Mouse (Mus musculus) natural killer cell, adult 2 months (primary cell): Measurements from ENCODE around the gene Pitpnb.

Experiments
- DNase-seq, 2 experiments: peaks; one replicate each; pipeline ENCODE4 v3.0.0; 2022; ENCODE audit warnings: low spot score in 2 of 2

Gene Pitpnb

GRCm38 (mm10) chr5:111330417-111331098, at the start of gene Pitpnb:
Gene Pitpnb, plus strand, starts transcription at chr5:111330763.
- DNase-seq, result peak; percentile 98 to 99

GRCm38 (mm10) chr5:111284420-111285175, 46.0 kb upstream of the Pitpnb start:
- DNase-seq, result no peak

GRCm38 (mm10) chr5:111287571-111287970, 43.0 kb upstream of the Pitpnb start:
- no peak for DNase-seq

- DNase-seq, result no peak
Observed at GRCm38 (mm10) chr5:111288486-111288885, 42.1 kb upstream of the Pitpnb start.

- no peak for DNase-seq
Observed at GRCm38 (mm10) chr5:111290071-111290470, 40.5 kb upstream of the Pitpnb start.

GRCm38 (mm10) chr5:111291639-111292038, 38.9 kb upstream of the Pitpnb start:
- no peak for DNase-seq

- no peak for DNase-seq
Observed at GRCm38 (mm10) chr5:111297801-111298200, 32.8 kb upstream of the Pitpnb start.

- no peak for DNase-seq
Observed at GRCm38 (mm10) chr5:111298706-111299105, 31.9 kb upstream of the Pitpnb start.

- DNase-seq, result no peak
Observed at GRCm38 (mm10) chr5:111300776-111301175, 29.8 kb upstream of the Pitpnb start.

- DNase-seq, result no peak
Observed at GRCm38 (mm10) chr5:111301736-111302135, 28.8 kb upstream of the Pitpnb start.

- no peak for DNase-seq
Observed at GRCm38 (mm10) chr5:111304730-111305129, 25.8 kb upstream of the Pitpnb start.

- DNase-seq, result no peak
Observed at GRCm38 (mm10) chr5:111310185-111310584, 20.4 kb upstream of the Pitpnb start.

- no peak for DNase-seq
Observed at GRCm38 (mm10) chr5:111313833-111314232, 16.7 kb upstream of the Pitpnb start.

GRCm38 (mm10) chr5:111315061-111315460, 15.5 kb upstream of the Pitpnb start:
- DNase-seq, result no peak

- DNase-seq, result no peak
Observed at GRCm38 (mm10) chr5:111317526-111317925, 13.0 kb upstream of the Pitpnb start.

GRCm38 (mm10) chr5:111318946-111319345, 11.6 kb upstream of the Pitpnb start:
- DNase-seq, result no peak

- no peak for DNase-seq
Observed at GRCm38 (mm10) chr5:111325813-111326212, 4.8 kb upstream of the Pitpnb start.

- no peak for DNase-seq
Observed at GRCm38 (mm10) chr5:111327420-111327819, 3.1 kb upstream of the Pitpnb start.

GRCm38 (mm10) chr5:111329782-111330416, 664 bp upstream of the Pitpnb start:
- DNase-seq, result no peak

- no peak for DNase-seq
Observed at GRCm38 (mm10) chr5:111331099-111331435, 504 bp downstream of the Pitpnb start.

- no peak for DNase-seq
Observed at GRCm38 (mm10) chr5:111335939-111336691, 5.6 kb downstream of the Pitpnb start.

- peak in 1 of 2 experiments; percentile 33 for DNase-seq
Observed at GRCm38 (mm10) chr5:111341609-111342008, 11.0 kb downstream of the Pitpnb start.
